Mouse (Mus musculus) small intestine, adult 2 months (tissue): ENCODE measurements around the gene Slc24a3.

Experiments used
- CTCF ChIP-seq: fragments of 200-500 bp; IDR thresholded peaks from 2 replicates; pipeline ENCODE4 v1.5.1; 2012; ENCODE audit warnings: low read depth, mild to moderate bottlenecking, control low read depth, inconsistent platforms, low read length, moderate library complexity, mixed read lengths; ENCODE audit not compliant: insufficient replicate concordance, insufficient read length; ENCODE audit errors: extremely low read depth
- POLR2A ChIP-seq: fragments of 200-500 bp; IDR thresholded peaks from 2 replicates; pipeline ENCODE4 v1.6.1; 2012; ENCODE audit warnings: low read depth, mild to moderate bottlenecking, control low read depth, inconsistent platforms, low read length, moderate library complexity

DNA sequence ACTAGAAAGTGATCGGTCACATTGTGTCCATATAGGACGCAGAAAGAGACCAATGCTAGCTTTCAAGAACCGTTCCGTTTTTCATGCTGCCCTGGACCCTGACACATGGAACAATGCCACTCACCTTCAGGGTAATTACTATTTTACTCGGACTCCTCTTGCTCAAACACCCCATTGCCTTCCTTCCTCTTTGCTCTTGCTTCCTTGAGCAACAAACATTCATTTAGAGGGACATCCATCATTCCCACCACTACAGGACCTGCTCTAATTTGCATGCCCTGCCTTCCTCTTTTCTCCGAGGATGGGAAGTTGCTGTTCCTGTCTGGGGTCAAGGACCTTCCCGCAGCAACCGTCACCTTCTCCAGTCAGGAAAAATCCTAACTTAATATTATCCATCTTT, 517.3 kb downstream of the Slc24a3 start:
- TF ChIP-seq CTCF: no peak
- no peak for TF ChIP-seq POLR2A
